Mouse (Mus musculus): ENCODE measurements around the gene Cyp2j8. TPM values are rescaled to one million over a fixed set of nuclear protein-coding genes. Genes with fewer than 3 reads are reported as not detected.

Cyp2j8 gene
- polyA plus RNA-seq (2015; fragmentation: Nextera tagmentation; extraction: Ambion mirVana) = not detected in 2 replicates

GRCm38 (mm10) chr4:96507286-96507685 is at the start of gene Cyp2j8:
TSS of gene Cyp2j8 (minus strand) at chr4:96507386.

GRCm38 (mm10) chr4:96553133-96553819 is 46.1 kb upstream of the Cyp2j8 start, which contains the start of gene Cyp2j6:
TSS of gene Cyp2j6 (minus strand) at chr4:96553661.

Other genes with a start within 250 kb of the Cyp2j8 start
- 0.06 and 0.07 TPM in 2 replicates for gene Cyp2j11, start 158.7 kb downstream of the Cyp2j8 start, polyA plus RNA-seq (2015; fragmentation: Nextera tagmentation; extraction: Ambion mirVana)
- 10.5 and 14.5 TPM in 2 replicates for gene Cyp2j6, start 46.3 kb upstream of the Cyp2j8 start, polyA plus RNA-seq (2015; fragmentation: Nextera tagmentation; extraction: Ambion mirVana)
- 6.0 and 9.2 TPM in 2 replicates for gene Cyp2j9, start 84.2 kb upstream of the Cyp2j8 start, polyA plus RNA-seq (2015; fragmentation: Nextera tagmentation; extraction: Ambion mirVana)
- 1.0 and 1.3 TPM in 2 replicates for gene Cyp2j5, start 156.8 kb upstream of the Cyp2j8 start, polyA plus RNA-seq (2015; fragmentation: Nextera tagmentation; extraction: Ambion mirVana)

Measured in adrenal gland, postnatal 0 days (tissue).